Mouse (Mus musculus): ENCODE results near the gene Casp1. TPM values are rescaled to one million over a fixed set of nuclear protein-coding genes. Genes with fewer than 3 reads are reported as not detected.

Casp1 gene
- 1 to 10 TPM; 2.9 to 4.0 TPM for total RNA-seq (2021)
- long read RNA-seq, experiment 1, partial matches to known transcripts = 0 of 3 reads
- long read RNA-seq, experiment 1, other reads (novel, unspliced or antisense) = 1 of 3 reads
- long read RNA-seq, experiment 2, partial matches to known transcripts = 0 of 1 reads
- long read RNA-seq, experiment 2, other reads (novel, unspliced or antisense) = 0 of 1 reads

DNA sequence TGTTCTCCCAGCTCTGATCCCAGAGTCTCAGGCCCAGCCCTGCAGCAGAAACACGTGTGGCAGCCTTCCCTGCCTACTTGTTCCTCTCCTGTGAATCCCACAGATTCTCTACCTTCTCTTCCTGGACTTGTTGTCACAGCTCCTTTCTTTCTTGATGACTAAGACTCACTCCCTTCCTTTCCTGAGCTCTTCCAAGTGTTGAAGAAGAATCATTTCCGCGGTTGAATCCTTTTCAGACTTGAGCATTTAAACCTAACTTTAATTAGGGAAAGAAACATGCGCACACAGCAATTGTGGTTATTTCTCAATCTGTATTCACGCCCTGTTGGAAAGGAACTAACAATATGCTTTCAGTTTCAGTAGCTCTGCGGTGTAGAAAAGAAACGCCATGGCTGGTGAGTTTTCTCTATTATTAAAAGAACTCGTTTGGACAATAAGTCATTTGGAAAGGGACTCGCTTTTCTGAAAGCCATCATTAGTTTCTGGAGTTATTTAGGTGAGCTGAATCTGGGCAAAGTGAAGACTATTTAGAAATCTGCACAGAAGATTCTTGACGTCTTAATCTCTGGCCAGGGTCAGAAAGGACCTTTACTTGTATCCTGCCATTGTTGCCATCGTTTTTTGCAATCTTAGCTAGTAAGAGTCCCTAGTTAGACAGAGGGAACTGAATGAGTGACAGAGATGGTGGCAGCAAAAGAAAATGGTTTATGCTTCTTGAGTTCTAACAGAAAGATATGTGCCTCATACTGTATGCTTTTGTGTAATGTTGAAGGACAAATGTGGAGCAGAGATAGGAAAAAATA, at the start of gene Casp1:
TSS of gene Casp1 (plus strand) at position 189 of the 803 bp plus-strand sequence.
- DNase-seq = no peak

GRCm38 (mm10) chr9:5263951-5264475, 34.3 kb upstream of the Casp1 start:
- DNase-seq = no peak

DNA sequence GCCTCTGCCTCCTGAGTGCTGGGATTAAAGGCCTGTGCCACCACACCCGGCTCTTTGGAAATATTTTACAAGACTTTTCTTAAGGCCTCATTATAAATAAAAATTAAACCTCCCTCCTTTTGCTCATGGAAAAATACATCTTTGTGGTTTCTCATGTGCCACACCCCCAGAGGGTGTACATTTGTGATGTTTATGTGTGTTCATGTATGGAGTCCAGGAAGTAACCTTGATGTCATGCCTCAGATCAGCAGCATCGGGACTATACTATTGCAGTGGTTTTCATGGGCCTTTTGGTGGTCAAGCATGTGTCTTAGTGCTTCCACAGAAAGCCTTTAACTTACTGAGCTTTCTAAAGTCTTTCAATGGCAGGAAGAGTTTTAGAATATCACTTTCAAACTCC, 28.0 kb upstream of the Casp1 start:
- DNase-seq = no peak

- no peak for DNase-seq
Measured at GRCm38 (mm10) chr9:5270884-5271283, 27.4 kb upstream of the Casp1 start.

DNA sequence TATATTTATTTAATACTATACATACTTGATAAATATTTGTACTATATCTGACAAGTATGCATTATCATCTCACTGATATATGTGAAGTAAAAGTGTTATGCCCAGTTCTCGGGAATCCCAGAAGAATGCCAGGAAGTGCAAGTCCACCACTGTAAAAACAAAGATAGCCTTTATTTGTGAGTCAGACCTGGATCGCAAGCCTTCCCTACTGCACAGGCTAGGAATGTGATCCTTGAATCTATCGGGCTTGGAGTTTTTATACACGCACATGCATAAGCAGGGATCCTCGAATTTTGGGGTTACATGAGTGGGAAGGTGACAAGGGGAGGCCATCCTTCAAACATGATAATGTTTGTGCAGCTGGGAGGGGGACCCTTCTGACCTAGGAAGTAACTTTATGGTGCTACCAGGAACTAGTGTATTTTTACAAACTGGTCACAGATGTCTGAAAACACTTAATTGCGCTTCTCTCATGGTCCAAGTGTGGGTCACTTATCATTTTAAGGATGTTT, 26.9 kb upstream of the Casp1 start:
- no peak for DNase-seq

- no peak for DNase-seq
Measured at GRCm38 (mm10) chr9:5286071-5286470, 12.2 kb upstream of the Casp1 start.

GRCm38 (mm10) chr9:5286597-5286996, 11.7 kb upstream of the Casp1 start:
- no peak for DNase-seq

DNA sequence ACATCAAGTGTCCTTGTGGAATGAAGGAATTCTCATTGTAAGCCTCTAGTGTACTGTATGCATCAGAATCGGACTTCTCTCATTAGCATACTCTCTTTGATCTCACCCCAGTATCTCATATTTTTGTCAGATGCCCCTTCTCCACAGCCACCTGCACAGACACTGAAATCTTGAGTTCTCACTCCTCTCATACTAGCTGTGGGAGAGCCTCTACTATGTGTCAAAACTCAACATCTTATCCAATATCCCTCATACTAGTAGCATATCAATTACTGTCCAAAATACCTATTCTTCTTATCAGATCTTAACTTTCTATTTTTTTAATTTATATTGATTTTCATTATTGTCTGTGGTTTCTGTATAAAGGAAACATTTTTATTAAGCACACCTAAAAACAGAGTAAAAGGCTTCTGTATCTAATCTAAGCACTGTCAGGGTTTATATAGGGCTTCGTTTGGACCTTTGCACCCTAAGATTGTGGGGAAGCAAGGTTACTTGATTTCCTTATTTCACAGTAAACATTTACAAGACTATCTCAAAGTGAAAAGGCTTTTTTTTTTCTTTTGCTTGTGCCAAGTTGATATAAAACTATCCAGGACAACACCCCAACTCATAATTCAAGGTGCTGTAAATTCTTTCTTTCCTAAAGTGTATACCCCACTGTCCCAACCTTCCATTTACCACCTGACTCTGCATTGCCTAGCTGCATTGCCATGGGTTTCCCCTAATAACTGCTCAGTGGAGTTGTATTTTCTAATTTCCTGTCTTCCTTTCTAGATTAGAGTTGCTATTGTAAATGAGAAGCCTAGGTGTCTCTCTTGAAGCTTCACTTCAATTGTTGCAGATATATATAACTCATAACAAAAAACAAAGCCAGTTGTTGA, 1.7 kb upstream of the Casp1 start:
- DNase-seq = no peak

DNA sequence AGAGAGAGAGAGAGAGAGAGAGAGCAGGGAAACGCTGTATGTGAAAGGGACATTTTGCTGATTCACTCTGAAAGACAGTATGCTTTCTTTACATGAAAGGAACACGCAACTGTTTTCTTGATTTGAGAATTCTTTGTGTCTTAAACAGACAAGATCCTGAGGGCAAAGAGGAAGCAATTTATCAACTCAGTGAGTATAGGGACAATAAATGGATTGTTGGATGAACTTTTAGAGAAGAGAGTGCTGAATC, 740 bp downstream of the Casp1 start:
- no peak for DNase-seq

GRCm38 (mm10) chr9:5308561-5308960, 10.2 kb downstream of the Casp1 start, which contains the start of gene Casp4:
TSS of gene Casp4 (plus strand) at chr9:5308828.
- DNase-seq = peak; percentile 5 to 26

DNA sequence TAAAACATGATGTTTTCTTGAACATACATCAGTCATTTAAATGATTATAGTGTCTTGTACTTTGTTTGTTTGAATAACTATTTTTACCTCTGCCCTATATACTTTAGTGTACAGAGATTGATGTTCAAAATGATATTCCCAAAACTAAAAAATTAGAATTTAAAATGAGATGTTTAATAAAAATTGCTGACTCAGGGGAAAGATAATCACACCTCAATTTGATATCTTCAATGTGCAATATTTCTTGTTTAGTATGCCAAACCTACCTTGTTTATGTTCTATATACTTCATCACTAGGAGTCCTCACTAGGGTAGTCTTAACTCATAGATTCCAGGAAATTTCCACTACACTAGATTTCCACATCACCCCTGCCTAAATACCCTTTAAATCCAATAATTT, 11.8 kb downstream of the Casp1 start:
- no peak for DNase-seq

DNA sequence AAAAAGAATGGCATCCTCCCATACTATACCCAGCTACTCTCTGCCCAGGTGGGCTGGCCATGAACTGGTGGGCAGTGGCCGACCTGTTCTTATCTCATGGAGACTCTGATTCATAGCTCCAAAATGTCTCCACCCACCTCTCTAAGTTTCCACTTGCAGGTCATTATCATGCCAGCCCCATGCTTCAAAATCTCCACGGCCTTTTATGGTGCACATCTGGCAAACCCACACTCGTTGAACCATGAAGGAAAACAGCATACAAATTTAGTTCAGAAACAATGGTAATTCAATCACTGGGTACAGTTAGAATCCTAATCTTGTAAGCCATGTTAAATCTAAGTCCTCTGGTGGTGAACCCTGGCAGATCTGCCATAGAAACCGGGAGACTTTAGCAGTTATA, 13.1 kb downstream of the Casp1 start:
- DNase-seq = no peak

DNA sequence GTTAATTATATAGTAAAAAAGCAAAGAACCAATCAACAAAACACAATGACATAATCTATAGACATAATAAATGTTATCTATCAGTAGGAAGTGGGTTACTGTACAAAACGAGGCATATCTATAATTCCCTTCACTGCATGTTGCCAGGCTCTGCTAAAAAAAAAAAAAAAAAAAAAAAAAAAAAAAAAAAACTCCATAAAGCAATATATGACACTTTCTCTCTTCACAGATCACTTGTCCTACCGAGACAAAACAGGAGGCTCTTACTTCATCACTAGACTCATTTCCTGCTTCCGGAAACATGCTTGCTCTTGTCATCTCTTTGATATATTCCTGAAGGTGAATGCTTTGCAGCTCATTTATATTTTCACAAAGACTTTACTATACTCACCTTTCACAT, 29.9 kb downstream of the Casp1 start:
- no peak for DNase-seq

- DNase-seq = no peak
Measured at GRCm38 (mm10) chr9:5332441-5332840, 34.1 kb downstream of the Casp1 start.

DNA sequence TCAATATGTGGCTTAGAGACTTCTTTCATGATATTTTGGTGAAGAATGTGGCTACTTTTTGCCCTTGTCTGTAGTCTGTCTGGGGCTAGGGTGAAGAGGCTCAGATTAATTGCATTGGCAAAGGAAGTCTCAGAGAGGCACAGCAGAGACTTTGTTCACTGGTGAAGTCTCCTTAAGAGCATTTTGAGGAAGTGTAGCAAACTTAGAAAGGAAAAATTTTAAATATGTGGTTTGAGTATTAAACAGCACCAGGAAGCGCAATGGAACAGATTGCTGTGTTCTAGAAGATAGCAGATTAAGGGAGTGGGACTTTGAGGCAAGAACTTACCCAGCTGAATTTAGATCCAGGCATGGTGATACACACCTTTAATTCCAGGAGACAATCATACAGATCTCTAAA, 35.1 kb downstream of the Casp1 start:
- DNase-seq = no peak

DNA sequence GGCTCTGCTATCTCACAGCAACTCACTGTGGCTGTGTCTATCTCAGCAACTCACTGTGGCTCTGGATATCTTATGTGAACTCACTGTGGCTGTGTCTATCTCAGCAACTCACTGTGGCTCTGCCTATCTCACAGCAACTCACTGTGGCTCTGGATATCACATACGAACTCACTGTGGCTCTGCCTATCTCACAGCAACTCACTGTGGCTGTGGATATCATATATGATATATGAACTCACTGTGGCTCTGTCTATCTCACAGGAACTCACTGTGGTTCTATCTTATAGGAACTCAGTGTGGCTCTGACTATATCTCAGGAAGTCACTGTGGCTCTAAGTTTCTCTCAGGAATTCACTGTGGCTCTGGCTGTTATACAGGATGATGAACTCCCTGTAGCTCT, 44.8 kb downstream of the Casp1 start:
- no peak for DNase-seq

DNA sequence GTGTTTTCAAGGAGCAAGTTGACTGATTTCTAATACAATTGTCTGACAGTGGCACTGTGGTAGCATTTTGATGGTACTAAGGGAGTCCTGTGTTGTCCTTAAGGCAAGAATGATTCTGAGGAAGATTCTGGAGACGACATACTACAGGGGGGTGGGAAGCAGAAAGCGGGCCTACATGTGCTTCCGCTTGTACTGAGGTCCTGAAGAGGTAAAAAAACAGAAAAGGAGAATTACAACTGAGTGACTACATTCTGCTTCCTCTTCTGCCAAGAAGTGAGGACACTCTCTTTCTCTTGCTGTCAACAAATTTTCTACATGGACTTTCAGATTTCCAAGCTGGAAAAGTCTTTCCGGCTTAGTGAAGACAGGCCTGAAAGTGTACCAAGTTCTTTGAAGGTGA, 45.8 kb downstream of the Casp1 start:
- no peak for DNase-seq

GRCm38 (mm10) chr9:5345291-5345898, 47.1 kb downstream of the Casp1 start, which contains the start of gene Casp12:
TSS of gene Casp12 (plus strand) at chr9:5345430.
- DNase-seq = peak; percentile 38 to 57

DNA sequence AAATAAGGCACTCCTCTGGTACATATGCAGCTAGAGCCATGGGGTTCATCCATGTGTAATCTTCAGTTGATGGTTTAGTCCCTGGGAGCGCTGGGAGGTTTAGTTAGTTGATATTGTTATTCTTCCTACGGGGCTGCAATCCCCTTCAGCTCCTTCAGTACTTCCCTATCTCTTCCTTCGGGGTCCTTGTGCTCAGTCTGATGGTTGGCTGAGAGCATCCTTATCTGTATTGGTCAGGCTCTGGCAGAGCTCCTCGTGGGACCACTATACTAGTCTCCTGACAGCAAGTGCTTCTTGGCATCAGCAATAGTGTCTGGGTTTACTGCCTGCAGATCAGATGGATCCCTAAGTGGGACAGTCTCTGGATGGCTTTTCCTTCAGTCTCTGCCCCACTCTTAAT, 49.1 kb downstream of the Casp1 start:
- DNase-seq = no peak

- DNase-seq = no peak
Measured at GRCm38 (mm10) chr9:5353673-5354072, 55.4 kb downstream of the Casp1 start.

- peak; percentile 21 to 40 for DNase-seq
Measured at GRCm38 (mm10) chr9:5356801-5357200, 58.5 kb downstream of the Casp1 start.
